ENCODE assay signal across 11 mouse cellular contexts in the genomic region with DNA sequence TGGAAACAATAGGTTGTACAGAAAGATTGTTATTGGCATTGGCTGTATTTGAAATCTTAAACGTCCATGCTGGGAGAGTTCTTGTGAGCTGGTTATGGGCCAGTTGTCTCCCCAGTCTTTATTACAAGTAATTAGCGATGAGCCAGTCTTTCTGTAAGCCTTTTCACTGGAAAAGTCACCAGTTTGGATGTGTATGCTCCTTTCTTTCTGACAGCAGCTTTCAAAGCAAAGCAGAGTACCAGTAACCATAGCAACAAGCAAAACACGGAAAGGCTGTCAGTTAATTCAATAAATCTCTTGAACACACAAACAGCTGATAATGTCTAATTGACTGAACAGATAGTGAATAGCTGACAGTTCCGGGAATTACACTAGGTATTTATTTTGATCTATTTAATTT.
DNase-seq lines count a peak whose midpoint lies in the region; ATAC-seq and TF ChIP-seq lines count a peak whose summit lies in the region.
"Had no signal": no experiment of that assay in that cellular context is flagged by ENCODE, and none has a peak within 500 bp of the region (broad histone marks: within the 10 kb centered on the region; RNA-seq: fewer than 3 reads in every experiment).

No protein-coding gene starts in this region.

- 0 out of 2 replicates have a peak, but pooled peaks cover 7% of the 10 kb centered on the region for H3K27me3 ChIP-seq in midbrain, embryonic 13.5 days

- 0 out of 2 replicates have a peak overlapping the region, but pooled peaks have one; percentile 10 for H3K9ac ChIP-seq in midbrain, embryonic 13.5 days (replicated peaks)

- ATAC-seq in midbrain, embryonic 13.5 days = peak; percentile 80
- ATAC-seq in granulocyte monocyte progenitor cell, adult 5-6 weeks (replicated peaks; ENCODE audit: poor library complexity, severe bottlenecking) = no peak

- peak; percentile 11 for DNase-seq in R1 (ENCODE audit: low read depth, low spot score)
- DNase-seq in brain, embryonic 18.5 days (ENCODE audit: low read depth, low spot score) = peak; percentile 78
- peak; percentile 9 for DNase-seq in forelimb bud, embryonic 11.5 days (ENCODE audit: low read depth, low spot score)
- no peak for DNase-seq in gastrocnemius, adult 2 months
- no peak for DNase-seq in kidney, postnatal 4 days
- DNase-seq in lung, postnatal 25 days (ENCODE audit: low spot score) = no peak
- DNase-seq: cerebellum, adult 11-12 months; kidney, adult 18-20 months had no signal

- H3K4me3 ChIP-seq in midbrain, embryonic 13.5 days (replicated peaks) = no peak overlapping the region
- H3K4me3 ChIP-seq in gastrocnemius, adult 2 months = no peak overlapping the region
- H3K4me3 ChIP-seq: heart, embryonic 10.5 days had no signal

- peaks cover 21% of the 10 kb centered on the region for H3K4me1 ChIP-seq in midbrain, embryonic 13.5 days (replicated peaks)

- no peak for TF ChIP-seq CTCF in gastrocnemius, adult 2 months (IDR thresholded peaks at IDR 0.05)

- H3K9me3 ChIP-seq in midbrain, embryonic 13.5 days = no peaks in the 10 kb centered on the region
- H3K9me3 ChIP-seq: heart, embryonic 10.5 days had no signal

- WGBS in midbrain, embryonic 13.5 days = 9% methylated on average over 4 of the region's 4 CpGs

- no peaks in the 10 kb centered on the region for H3K36me3 ChIP-seq in midbrain, embryonic 13.5 days
- H3K36me3 ChIP-seq: heart, embryonic 10.5 days had no signal

- intact Hi-C loops in gastrocnemius, adult 2 months (cut with DNase I) = no loop called here

- H3K4me2 ChIP-seq in midbrain, embryonic 13.5 days (replicated peaks) = no peak overlapping the region

- peak overlapping the region; percentile 44 for H3K27ac ChIP-seq in midbrain, embryonic 13.5 days
- H3K27ac ChIP-seq in gastrocnemius, adult 2 months = no peak overlapping the region

Comparison
In these comparisons a context has a peak if more than half of its experiments do, and no peak if none do; other contexts are left out.
1. DNase-seq: peak in R1 (single experiment), brain, embryonic 18.5 days (single experiment) and forelimb bud, embryonic 11.5 days (single experiment); none in gastrocnemius, adult 2 months (single experiment), kidney, postnatal 4 days (0 of 2) and lung, postnatal 25 days (single experiment).